Mouse (Mus musculus): ENCODE measurements at regions not wholly inside any gene's neighbourhood (a gene's known extent, or its start where the extent isn't known, plus 50 kb on each side); places are given as distances from the start of the nearest gene placed in this dataset.

GRCm38 (mm10) chr10:44989539-44989938 is 77.5 kb upstream of the Prep start:
- TF ChIP-seq POLR2A (IDR thresholded peaks at IDR 0.05; ENCODE audit: control insufficient read depth, low read depth, low read length) (no peak), CTCF (IDR thresholded peaks at IDR 0.05; ENCODE audit: control insufficient read depth, insufficient read depth, insufficient replicate concordance, low read depth, low read length) (no peak)

Measured in testis, adult 2 months (tissue).